Mouse (Mus musculus): Measurements from ENCODE around the gene Tfap2b.

Gene Tfap2b

DNA sequence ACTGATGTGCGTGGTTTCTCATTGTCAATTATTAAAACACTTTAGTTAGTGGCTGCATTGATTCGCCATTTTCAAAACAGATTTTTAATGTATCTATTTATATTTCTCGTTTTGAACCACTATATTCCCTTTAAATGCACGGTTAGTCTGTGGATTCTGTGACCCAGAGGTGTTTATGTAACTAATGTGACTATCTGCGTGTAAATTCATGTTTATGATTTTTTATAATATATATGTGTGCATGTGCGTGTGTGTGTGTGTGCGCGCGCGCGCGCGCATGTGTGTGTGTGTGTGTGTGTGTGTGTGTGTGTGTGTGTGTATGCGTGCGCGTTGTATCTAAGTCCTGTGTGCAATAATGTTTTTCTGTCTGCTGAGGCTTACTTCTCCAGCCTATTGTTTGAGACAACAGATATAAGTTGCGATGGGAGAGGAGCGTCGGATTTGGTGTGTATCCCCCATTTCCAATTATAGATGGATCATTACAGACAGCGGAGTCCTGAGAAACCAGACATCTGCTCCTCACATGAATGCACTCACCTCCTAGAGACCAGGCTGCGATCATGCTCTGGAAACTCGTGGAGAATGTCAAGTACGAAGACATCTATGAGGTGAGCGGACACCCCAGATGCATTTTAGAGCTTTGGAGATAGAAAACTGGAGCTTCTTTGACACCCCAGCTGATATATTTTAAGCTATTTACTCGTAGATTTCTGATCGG, at the start of gene Tfap2b:
Tfap2b (plus strand) TSS at position 274 of the 718 bp plus-strand sequence.
- DNase-seq, result no peak

DNA sequence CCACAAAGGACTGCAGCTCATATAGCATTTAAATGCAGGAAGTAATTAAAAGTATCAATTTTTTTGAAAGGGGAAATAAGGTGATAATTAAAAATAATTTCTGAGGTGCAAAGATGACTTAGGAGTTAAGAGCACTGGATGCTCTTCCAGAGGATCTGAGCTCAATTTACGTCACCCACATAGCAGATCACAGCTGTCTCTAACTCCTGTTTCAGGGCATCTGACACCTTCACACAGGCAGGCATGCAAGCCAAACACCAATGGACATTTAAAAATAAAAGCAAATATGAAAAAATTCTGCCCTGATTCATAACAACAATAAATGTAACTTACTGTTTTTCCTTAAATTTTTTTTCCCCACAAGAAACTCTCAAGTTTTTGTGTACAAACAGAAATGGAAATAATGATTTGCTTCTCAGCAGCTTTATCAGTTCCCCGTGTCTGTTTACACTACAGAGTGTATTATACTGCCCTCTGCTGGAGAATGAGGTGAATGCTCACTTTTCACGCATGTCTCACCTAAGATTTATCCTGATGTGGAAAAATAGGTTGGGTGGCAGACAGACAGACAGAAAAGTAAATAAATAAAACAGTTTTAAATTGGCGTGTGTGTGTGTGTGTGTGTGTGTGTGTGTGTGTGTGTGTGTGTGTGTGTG, 29.8 kb upstream of the Tfap2b start:
- DNase-seq, result no peak

DNA sequence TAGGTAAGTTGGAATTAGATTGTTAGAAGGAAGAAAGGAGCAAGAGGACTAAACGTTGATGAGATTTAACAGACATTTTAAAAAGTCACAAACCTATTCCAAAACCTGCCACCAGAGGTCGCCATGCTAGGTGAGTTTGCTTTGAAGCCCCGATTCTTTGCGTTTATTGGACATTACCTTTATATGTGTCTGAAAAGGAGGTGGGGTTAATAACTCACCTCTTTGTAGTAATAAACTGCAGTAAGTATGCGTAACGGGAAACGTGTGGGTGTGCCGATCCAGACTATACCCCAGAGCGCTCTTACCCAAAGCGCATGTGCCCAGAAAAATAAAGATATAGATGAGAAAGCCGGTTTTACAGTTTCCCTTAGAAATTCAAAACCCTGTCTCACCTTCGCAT, 3.1 kb upstream of the Tfap2b start:
- DNase-seq, result no peak

DNA sequence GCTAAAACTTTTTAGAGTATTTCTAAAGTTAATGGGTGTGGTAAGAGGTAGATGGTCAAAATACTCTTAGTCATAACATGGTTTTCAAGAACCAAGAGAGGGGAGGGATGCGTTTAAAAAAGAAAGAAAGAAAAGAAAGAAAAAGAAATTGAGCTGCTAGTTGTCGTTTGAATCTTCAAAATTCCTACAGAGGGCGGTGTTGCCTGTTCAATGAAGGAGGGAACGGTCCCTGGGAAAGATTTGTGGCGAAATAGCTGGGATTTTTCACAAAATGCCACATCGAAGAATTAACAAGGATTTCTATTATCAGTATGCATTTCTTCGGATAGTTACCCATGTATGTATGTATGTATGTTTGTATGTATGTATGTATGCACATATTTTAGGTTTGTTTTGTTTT, 2.5 kb upstream of the Tfap2b start:
- DNase-seq, result no peak

DNA sequence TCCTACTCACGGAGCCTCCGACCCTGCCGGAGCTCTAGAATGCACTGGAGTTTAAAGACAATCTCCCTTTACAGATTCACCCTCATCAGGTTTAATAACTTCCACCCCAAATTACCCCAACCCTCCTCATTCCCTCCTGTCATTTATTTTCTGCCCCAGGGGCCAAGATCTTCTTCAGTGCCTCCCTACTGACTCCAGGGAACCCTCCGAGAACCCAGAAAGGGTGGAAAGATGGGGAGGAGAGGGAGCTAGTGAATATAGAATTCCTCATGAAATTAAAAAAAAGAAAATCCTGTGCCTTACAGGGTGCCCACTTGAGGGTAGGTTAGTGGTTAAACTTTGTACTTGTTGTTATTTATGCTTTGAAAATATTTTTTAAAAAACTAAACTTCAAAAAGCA, 1.1 kb upstream of the Tfap2b start:
- no peak for DNase-seq

DNA sequence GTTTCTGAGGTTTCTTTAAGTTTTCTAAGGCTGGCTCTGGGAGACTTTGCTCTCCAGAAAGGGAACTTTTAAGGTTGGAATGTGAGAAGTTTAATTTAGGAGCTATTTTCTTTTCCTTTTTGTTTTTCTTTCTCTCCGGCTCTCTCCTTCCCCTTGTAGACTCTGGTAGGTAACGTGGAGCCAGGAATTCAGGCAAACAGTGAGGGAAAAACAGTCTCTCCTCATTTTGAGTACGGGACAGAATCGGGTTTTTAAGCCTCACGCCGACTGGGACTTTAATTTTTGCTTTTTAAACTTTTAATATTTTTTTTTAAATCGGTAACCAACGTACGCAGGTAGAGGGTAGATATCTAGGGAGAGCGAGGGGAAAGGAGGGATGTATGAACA, 638 bp downstream of the Tfap2b start:
- no peak for DNase-seq

DNA sequence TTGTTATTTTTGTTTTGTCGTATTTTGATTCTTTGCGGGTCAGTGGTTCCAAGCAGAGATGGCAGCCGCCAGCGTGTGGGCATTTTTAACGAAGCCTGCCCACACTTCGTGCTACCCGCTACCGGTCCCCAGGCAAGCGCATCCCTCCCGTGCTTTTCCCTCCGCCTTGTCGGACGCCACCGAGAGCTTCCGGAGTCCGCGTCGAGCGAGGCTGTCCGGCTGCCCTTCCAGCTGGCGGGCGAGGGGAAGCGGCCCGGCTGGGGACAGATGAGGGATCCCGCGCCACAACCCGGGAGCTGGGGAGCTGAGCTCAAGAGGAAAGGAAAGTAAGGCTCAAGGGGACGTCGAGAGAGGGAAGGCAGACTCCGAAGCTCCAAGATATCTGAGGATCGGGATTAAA, 1.1 kb downstream of the Tfap2b start:
- no peak for DNase-seq

DNA sequence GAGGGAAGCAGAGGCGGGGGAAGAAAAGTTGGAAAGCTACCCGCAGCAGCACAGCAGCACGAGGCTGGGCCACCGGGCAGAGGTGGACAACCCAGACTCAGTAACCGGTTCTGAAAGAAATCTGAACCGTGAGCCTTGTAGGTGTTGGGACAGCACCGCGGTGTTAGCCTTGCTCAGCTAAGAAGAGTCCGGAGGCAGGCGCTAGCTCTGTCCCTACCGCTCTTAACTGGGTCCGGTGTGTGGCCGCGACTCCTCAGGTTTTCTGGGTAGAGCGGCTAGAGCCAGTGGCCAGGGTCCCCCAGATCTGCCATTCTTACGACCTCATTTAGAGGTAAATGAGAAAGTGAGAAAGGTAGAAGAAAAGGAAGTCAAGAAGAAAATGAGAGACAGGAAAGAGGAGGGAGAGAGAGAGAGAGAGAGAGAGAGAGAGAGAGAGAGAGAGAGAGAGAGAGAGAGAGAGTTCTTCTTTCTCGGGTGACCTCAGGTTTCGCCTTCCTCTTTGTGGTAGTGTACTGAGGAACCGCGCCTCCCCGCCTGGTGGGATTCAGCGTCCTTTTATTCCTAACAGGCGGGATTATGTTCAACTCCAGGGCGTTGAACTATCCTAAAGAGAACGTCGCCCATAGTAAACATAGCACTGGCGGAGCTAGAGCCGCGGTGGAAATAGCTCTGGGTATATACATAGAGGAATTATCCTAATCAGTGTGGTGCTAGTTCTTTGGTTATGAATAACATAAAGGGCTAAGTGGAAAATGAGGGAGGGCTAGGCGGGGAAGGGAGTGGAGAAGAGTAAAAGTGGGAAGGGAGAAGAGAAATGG, 1.7 kb downstream of the Tfap2b start:
- DNase-seq, result no peak

DNA sequence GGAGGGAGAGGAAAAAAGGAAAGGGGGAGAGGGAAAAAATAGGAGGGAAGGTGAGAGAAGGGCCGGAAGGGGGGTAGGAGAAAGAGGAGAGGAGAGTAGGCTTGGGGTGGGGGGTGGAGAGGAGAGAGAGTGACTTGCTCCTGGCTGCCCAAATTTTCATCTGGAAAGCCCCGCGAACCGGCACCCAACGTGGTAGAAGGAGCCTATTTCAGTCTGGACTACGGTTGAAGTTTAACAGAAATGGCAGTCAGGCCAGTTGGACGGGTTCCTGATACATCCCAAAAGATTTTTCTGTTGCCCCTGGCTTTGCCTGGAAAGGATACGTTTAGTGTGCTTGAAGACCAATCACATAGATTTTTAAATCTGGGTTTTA, 2.3 kb downstream of the Tfap2b start:
- DNase-seq, result no peak

DNA sequence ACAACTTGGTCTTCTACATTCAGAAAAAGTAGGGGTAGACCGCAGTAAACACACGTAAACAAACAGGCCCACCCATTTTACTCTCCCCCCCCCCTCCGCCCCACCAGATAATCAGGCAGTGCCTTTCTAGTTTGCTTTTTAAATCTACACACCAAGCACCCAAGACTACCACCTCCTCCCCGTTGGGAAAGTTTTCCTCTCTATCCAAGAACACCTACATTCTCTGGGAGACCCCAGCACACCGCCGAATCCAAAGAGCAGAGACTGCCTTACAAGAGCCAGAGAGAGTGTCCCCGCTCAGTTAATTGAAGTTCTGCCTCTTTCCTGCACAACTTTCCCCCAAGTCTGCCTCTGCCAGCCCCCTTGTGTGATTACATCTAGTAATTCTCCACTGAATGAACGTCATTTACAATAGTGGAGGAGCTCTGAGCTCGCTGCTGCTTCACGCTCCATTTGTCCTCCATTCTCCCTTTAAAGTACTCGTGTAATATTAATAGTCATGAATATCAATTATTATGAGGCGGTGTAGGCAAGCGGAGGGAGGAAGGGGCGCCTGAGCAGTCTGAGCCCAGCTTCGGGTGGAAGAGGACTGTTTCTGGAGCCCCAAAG, 2.9 kb downstream of the Tfap2b start:
- no peak for DNase-seq

DNA sequence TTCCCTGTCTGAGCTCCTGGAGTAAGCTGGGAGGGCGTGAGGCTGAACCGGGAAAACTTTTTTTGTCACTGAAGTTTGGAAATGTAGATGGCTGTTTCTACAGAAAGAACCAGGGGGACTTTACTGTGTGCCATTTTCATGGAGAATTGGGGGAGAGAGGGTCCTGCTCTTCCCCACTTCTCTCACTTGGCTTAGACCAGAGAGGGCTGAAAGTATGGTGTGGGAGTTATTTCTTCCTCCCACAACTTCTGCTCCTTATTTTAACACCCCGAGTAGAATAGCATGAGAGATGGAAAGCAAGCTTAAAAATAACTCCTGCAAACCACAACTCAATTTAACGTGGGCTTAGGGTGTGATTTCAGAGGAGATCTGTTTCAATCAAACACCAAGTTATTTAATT, 4.0 kb downstream of the Tfap2b start:
- DNase-seq, result no peak

DNA sequence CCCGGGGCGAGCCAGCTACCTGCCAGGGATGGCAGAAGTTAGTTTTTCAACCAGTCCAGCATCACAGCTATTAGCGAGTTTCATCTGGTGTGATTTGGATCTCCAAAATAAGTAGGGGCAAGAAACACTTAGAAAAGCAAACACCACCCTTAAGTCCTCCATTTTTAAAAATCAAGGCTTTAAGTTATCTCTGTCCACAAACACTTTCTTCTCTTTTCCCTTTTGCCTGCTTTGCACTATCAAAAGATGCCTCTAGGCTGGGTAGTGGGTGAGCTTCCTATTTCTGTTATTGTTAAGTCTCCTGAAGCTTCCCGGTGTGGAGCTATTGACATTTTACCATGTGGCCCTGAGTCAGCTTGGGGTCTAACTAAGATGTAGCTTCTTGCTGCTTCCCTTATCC, 4.5 kb downstream of the Tfap2b start:
- no peak for DNase-seq

DNA sequence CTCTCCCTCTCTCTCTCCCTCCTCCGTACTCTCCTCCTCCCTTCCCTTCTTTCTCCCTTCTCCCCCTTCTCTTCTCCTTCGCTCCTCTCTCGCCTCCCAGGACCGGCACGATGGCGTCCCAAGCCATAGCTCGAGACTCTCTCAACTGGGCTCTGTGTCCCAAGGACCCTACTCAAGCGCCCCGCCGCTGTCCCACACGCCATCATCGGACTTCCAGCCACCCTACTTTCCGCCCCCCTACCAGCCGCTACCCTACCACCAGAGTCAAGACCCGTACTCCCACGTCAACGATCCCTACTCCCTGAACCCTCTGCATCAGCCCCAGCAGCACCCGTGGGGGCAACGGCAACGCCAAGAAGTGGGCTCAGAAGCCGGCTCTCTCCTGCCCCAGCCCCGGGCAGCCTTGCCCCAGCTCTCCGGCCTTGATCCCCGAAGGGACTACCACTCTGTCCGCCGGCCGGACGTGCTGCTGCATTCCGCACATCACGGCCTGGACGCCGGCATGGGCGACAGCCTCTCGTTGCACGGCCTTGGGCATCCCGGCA, 5.2 kb downstream of the Tfap2b start:
- DNase-seq, result no peak

DNA sequence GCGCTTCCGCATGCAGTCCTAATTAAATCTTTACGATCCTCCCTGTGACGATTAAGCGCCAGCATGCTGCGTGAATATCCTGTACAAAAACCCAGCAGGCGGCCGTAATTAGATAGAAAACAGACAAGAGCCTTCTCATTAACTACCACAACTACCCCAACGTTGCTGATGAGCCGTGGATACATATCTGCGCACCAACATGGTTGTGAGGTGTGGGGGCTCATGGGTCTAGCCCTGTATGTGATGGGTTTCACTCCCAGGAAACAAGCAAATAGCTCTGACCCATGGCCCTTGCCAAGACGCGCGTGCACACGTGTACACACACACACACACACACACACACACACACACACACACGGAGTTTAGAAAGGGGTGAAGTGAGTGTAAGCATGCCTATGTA, 8.7 kb downstream of the Tfap2b start:
- DNase-seq, result no peak

DNA sequence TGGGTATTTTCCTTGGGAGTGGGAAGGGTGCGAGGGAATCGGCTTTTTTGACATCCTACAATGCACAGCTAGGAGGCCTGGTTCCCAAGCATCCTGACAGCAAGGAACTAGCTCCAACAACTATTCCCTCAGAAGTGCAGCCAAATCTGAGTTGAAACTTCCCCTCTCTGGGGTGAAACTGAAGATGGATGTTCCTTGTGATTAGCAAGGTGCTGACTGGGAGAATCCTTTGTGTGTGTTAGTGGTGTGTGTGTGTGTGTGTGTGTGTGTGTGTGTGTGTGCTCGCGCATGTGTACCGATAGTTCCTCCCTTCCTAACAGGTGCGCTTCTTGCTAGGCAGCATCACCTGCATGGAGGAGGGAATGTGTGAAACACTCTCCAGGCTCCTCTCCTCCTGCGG, 9.5 kb downstream of the Tfap2b start:
- no peak for DNase-seq

DNA sequence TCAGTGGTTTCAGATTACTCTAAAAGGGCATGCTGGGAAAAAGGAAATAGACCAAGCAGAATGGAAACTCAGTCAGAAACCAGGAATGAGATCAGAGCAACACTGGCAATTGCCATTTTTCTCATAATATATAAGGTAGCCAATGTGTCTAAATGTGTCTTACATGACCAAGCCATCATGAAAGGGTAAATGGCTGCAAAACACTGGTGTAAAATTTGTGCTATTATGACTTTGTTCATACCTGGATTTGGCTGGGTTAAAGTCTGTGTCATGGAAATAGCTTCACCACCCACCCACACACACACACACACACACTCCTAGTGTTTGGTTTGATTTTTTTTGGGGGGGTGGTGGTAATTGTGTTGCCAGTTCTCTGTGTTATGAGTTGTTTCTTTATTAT, 10.7 kb downstream of the Tfap2b start:
- DNase-seq, result no peak

DNA sequence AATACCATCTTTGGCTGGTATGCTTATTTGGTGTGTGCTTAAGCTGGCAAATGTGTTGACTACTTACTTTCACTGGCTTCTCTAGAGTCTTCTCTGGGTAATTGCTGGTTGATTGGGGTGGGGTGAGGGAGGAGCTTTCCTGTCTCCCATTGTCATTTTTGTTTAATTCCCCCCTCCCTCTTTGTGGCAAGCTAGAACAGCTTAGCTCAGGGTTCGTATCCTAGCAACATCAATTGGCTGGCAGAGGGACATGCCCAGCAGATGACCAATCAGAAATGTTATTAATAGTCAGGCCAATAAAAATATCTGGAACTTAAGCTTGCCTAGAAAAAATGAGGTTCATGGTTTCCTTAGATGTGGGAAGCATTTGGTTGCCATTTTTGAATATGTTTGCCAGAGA, 11.8 kb downstream of the Tfap2b start:
- DNase-seq, result no peak

DNA sequence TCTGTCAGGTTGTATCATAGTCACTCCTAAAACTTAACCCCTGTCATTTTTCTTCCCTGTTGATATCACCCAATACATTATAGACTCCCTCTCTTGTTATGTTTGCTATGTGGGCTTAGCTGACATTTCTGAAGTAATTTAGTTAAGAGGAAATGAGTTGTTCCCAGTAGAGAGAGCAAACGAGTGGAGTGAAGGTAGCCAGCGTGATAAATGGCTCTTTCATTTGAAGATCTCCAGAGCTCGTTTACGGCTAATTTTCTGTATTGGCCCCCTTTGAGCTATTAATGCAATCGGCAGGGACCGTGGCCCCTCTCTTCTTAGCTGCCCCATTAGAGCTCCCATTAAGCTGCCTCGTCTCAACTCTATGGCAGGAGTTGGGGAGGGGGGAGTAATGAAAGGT, 12.9 kb downstream of the Tfap2b start:
- DNase-seq, result no peak

DNA sequence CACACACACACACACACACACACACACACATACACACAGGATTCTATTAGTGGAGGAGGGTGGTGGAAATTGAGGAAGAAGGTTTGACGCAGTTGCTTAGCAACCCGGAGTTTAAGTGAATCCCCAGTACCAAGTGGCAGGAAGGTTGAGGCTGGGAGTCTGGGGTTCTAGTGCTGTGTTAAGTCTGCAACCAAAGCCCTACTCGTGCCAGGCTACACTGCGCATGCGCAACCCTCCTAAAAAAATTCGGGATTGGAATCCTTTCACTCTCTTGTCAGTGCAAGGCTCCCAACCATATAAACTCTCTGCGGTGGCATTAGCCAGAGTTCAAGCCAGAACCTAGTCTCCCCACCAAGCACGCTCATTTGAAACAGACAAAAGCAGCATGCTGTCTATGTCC, 18.0 kb downstream of the Tfap2b start:
- no peak for DNase-seq

DNA sequence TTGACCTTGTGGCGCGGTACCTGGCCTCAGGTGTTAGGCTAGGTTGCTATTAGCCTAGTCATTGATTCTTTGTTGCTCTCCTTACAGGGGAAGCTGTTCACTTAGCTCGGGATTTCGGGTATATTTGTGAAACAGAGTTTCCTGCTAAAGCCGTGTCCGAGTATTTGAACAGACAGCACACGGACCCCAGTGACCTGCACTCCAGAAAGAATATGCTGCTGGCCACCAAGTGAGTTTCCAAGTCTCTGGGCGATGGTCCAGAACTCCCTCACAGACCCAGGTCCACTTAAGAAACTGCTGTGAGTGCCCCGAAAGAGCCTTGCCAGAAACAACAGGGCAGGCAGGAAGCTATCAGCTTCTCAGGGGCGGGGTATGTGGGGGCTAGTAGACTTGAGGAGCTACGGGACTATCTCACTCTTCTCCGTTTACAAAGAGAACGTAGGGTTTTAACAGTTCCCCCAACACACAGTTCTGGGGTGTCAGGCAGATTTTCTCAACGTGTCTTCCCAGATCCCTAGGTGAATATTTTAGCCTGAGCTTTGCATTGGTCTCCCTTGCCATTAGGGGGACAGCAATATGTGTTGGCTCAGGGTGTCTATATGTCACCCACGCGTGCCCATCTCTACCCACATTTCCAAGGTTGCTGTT, 22.3 kb downstream of the Tfap2b start:
- no peak for DNase-seq

DNA sequence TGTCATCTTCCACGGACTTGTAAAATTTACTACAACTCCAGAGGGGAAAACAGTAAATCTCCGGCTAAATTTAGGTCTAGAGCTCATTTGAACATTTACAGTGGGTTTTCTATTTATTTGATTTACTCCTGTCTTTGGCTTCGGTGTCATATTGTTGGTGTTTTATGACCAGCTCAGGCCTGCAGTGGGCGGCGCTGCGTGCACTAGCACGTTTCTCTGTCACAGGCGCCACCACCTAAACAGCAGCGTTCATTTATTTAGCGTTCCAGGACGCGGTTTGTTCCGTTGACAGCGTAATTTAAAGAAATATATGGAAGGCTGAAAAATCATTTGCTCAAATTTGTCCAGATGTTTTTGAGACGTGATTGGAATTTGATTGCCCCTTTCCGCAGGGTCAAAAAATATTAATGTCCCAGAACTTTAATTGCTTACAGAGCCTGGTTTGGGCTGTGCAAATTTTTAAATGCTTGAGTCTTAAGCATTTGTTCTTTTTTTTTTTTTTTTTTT, 22.9 kb downstream of the Tfap2b start:
- DNase-seq, result no peak

DNA sequence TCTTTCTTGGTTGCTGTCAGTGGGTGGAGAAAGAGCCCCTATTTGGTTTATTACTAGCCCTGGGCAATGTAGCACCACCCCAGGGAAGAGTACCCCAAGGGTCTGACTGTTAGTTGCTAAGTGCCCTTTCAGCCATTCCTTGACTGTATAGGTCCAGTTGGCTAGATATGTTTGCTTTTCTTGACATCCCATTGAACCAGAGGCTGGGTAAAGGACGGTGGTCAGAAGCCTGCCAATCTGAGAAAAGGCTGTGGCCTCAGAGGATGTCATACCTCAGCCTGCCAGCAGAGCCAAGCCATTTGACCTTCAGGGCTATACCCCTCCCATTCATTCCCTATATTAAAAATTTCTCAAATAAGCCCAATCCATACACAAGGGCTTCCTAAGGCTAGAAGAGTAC, 24.0 kb downstream of the Tfap2b start:
- DNase-seq, result no peak

DNA sequence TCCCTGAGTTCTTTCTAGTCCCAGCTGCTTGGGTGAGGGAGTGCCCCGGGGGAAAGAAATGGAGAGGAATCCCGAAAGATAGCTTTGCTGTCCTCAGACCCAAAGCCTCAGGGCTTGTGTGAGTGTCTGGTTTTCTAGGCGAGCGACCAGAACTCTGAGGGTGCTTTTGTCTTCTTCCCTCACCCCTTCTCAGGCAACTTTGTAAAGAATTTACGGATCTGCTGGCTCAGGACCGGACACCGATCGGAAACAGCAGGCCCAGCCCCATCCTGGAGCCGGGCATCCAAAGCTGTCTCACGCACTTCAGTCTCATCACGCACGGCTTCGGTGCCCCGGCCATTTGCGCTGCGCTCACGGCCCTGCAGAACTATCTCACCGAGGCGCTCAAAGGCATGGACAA, 25.1 kb downstream of the Tfap2b start:
- no peak for DNase-seq

Measured in thymus, postnatal 25 days (tissue).